Mouse (Mus musculus) MEL (cell line): ENCODE measurements around the gene Clhc1.

Experiments
- CHD2 ChIP-seq: IDR thresholded peaks from 2 replicates; pipeline ENCODE4 v1.6.1; 2011; ENCODE audit warnings: low read length, improper control_type of control experiment
- CTCF ChIP-seq, 3 experiments: IDR thresholded peaks in 2 of 3; conservative IDR thresholded peaks in 1 of 3; 2 replicates each; pipeline ENCODE4 v1.5.1; 2011 to 2012; ENCODE audit warnings: low read length in 3 of 3, low read depth in 2 of 3, mild to moderate bottlenecking in 2 of 3, improper control_type of control experiment in 1 of 3, inconsistent platforms in 1 of 3, mixed read lengths in 1 of 3, moderate library complexity in 1 of 3; ENCODE audit not compliant: control insufficient read depth in 1 of 3, insufficient read depth in 1 of 3, poor library complexity in 1 of 3, severe bottlenecking in 1 of 3
- E2F4 ChIP-seq: IDR thresholded peaks from 2 replicates; pipeline ENCODE4 v1.6.1; 2011; ENCODE audit warnings: low read depth, low read length, improper control_type of control experiment, borderline replicate concordance
- JUND ChIP-seq: IDR thresholded peaks from 2 replicates; pipeline ENCODE4 v1.6.1; 2011; ENCODE audit warnings: low read depth, mild to moderate bottlenecking, improper control_type of control experiment, low read length
- MAX ChIP-seq: IDR thresholded peaks from 2 replicates; pipeline ENCODE4 v1.6.1; 2011; ENCODE audit warnings: low read length, improper control_type of control experiment
- TAL1 ChIP-seq: IDR thresholded peaks from 2 replicates; pipeline ENCODE4 v1.6.1; 2012; ENCODE audit warnings: mild to moderate bottlenecking, inconsistent platforms, low read length, moderate library complexity, mixed read lengths
- ZNF384 ChIP-seq: IDR thresholded peaks from 2 replicates; pipeline ENCODE4 v1.6.1; 2012; ENCODE audit warnings: low read depth, mild to moderate bottlenecking, inconsistent platforms, low read length, improper control_type of control experiment

GRCm38 (mm10) chr11:29597159-29597558 lies 49.4 kb downstream of the Clhc1 start:
- TF ChIP-seq ZNF384 = no peak
- no peak for TF ChIP-seq MAX
- no peak for TF ChIP-seq CTCF (IDR thresholded peaks at IDR 0.05 in 2 of 3, conservative IDR thresholded peaks at IDR 0.05 in 1 of 3; ENCODE audit: control insufficient read depth in 1 of 3, insufficient read depth in 1 of 3, low read depth in 2 of 3, low read length in 3 of 3, poor library complexity in 1 of 3, severe bottlenecking in 1 of 3)
- TF ChIP-seq TAL1 = no peak
- TF ChIP-seq E2F4 = no peak
- TF ChIP-seq JUND = no peak
- TF ChIP-seq CHD2 = no peak
